Mouse (Mus musculus): ENCODE measurements around the gene Tnip1. TPM values are rescaled to one million over a fixed set of nuclear protein-coding genes. Genes with fewer than 3 reads are reported as not detected.

The Tnip1 gene
- polyA plus RNA-seq, 1 experiment from 2014 or later = 29.9 TPM

DNA sequence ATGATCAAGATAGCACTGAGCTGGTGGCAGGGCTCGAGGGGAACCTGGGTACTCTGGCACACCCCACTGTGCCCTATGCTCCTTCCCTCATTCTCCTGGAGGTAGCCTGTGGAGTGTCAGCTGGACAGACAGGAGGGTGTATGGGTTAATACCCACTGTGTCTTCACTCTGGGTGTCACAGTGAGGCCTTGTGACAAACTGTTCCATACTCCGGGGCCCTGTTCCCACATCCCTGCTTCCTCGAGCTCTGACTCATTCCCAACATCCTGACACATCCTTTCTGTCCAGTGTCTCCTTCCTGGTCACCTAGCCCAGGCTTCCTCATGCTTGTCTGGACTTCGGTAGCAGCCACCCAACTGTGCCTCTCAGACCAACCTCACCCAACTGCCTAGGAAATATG lies 56.3 kb downstream of the Tnip1 start:
- Histone ChIP-seq H3K4me1 (replicated peaks; ENCODE audit: control insufficient read depth, insufficient read depth, low read length) (peaks cover 12% of the 10 kb centered on the region; the same call in 1 of the 2 replicates), H3K4me3 (ENCODE audit: low read depth, low read length) (no peak overlapping the region), H3K27ac (ENCODE audit: low read depth, low read length) (peak overlapping the region; percentile 89), H3K9ac (ENCODE audit: low read depth, low read length) (peak overlapping the region; percentile 18; the same call in 1 of the 2 replicates), H3K27me3 (replicated peaks; ENCODE audit: control insufficient read depth, insufficient read depth, low read length) (no peaks in the 10 kb centered on the region), H3K9me3 (ENCODE audit: control insufficient read depth) (no peaks in the 10 kb centered on the region), H3K4me2 (replicated peaks; ENCODE audit: low read depth) (no peak overlapping the region), H3K36me3 (ENCODE audit: control insufficient read depth, insufficient read depth) (peaks cover 45% of the 10 kb centered on the region)
- TF ChIP-seq CTCF (IDR thresholded peaks at IDR 0.05; ENCODE audit: low read depth) = no peak
- 43% methylated on average over 4 of the region's 4 CpGs for WGBS
- peak; percentile 64 for ATAC-seq

GRCm38 (mm10) chr11:54905931-54906330 lies 56.8 kb downstream of the Tnip1 start:
- no peak for TF ChIP-seq CTCF (IDR thresholded peaks at IDR 0.05; ENCODE audit: low read depth)
- Histone ChIP-seq H3K4me2 (replicated peaks; ENCODE audit: low read depth) (peak overlapping the region; percentile 24; the same call in 1 of the 2 replicates), H3K27ac (ENCODE audit: low read depth, low read length) (peak overlapping the region; percentile 89), H3K27me3 (replicated peaks; ENCODE audit: control insufficient read depth, insufficient read depth, low read length) (no peaks in the 10 kb centered on the region), H3K36me3 (ENCODE audit: control insufficient read depth, insufficient read depth) (peaks cover 40% of the 10 kb centered on the region), H3K4me3 (ENCODE audit: low read depth, low read length) (no peak overlapping the region), H3K9me3 (ENCODE audit: control insufficient read depth) (no peaks in the 10 kb centered on the region), H3K4me1 (replicated peaks; ENCODE audit: control insufficient read depth, insufficient read depth, low read length) (peaks cover 12% of the 10 kb centered on the region; the same call in 1 of the 2 replicates), H3K9ac (ENCODE audit: low read depth, low read length) (peak overlapping the region; percentile 18; the same call in 1 of the 2 replicates)
- WGBS = 26% methylated on average over 4 of the region's 4 CpGs
- peak; percentile 59 for ATAC-seq

GRCm38 (mm10) chr11:54905086-54905485 lies 57.6 kb downstream of the Tnip1 start:
- peaks cover 12% of the 10 kb centered on the region; the same call in 1 of the 2 replicates for H3K4me1 ChIP-seq (replicated peaks; ENCODE audit: control insufficient read depth, insufficient read depth, low read length)
- 86% methylated on average over 3 of the region's 3 CpGs for WGBS
- H3K9ac ChIP-seq (ENCODE audit: low read depth, low read length) = peak overlapping the region; percentile 34; the same call in 1 of the 2 replicates
- no peaks in the 10 kb centered on the region for H3K9me3 ChIP-seq (ENCODE audit: control insufficient read depth)
- H3K4me2 ChIP-seq (replicated peaks; ENCODE audit: low read depth) = peak overlapping the region; percentile 79
- H3K4me3 ChIP-seq (ENCODE audit: low read depth, low read length) = no peak overlapping the region
- H3K36me3 ChIP-seq (ENCODE audit: control insufficient read depth, insufficient read depth) = peaks cover 31% of the 10 kb centered on the region
- ATAC-seq = no peak
- H3K27me3 ChIP-seq (replicated peaks; ENCODE audit: control insufficient read depth, insufficient read depth, low read length) = no peaks in the 10 kb centered on the region
- peak overlapping the region; percentile 89 for H3K27ac ChIP-seq (ENCODE audit: low read depth, low read length)
- no peak for TF ChIP-seq CTCF (IDR thresholded peaks at IDR 0.05; ENCODE audit: low read depth)

DNA sequence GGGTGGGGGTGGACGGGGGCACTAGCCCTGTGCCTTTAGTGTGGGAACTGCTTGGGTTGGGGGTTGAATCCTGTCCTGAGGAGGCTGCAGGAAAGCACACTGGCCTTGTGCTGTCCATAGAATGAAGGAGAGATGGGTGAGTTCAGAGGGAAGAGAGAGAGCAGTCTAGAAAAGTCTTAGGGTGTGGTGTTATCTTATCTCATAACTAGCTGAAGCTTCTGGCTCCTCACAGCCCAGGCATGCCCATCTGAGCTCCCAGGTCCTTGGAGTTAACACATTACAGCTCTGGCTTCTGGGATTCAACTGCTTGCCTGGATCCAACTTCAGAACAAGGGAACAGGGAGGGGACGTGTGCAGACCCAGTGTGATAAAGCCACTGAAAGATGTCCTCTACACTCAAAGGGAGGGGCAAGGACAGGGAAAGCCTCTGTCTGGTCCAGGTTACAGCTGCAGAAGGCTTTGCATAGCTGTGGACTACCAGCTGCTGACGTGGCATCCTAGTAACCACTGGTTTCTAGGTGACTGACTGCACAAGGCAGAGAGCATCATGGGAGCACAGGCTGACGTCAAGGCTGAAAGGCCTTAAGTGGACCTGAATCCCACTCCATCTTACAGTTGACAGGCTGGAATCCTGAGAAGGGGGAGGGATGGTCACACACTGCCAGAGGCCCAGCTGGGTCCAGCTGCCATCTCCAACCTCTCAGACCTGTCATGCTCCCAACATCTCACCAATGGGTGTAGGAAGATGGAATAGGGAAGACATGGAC lies 58.6 kb downstream of the Tnip1 start:
- WGBS = 31% methylated on average over 4 of the region's 4 CpGs
- peak overlapping the region; percentile 79 for H3K4me2 ChIP-seq (replicated peaks; ENCODE audit: low read depth)
- H3K4me1 ChIP-seq (replicated peaks; ENCODE audit: control insufficient read depth, insufficient read depth, low read length) = peaks cover 12% of the 10 kb centered on the region; the same call in 1 of the 2 replicates
- peak; percentile 32 for ATAC-seq
- peaks cover 22% of the 10 kb centered on the region for H3K36me3 ChIP-seq (ENCODE audit: control insufficient read depth, insufficient read depth)
- H3K27ac ChIP-seq (ENCODE audit: low read depth, low read length) = peak overlapping the region; percentile 89
- no peak for TF ChIP-seq CTCF (IDR thresholded peaks at IDR 0.05; ENCODE audit: low read depth)
- H3K4me3 ChIP-seq (ENCODE audit: low read depth, low read length) = peak overlapping the region; percentile 61
- H3K27me3 ChIP-seq (replicated peaks; ENCODE audit: control insufficient read depth, insufficient read depth, low read length) = no peaks in the 10 kb centered on the region
- H3K9ac ChIP-seq (ENCODE audit: low read depth, low read length) = peak overlapping the region; percentile 34
- no peaks in the 10 kb centered on the region for H3K9me3 ChIP-seq (ENCODE audit: control insufficient read depth)

DNA sequence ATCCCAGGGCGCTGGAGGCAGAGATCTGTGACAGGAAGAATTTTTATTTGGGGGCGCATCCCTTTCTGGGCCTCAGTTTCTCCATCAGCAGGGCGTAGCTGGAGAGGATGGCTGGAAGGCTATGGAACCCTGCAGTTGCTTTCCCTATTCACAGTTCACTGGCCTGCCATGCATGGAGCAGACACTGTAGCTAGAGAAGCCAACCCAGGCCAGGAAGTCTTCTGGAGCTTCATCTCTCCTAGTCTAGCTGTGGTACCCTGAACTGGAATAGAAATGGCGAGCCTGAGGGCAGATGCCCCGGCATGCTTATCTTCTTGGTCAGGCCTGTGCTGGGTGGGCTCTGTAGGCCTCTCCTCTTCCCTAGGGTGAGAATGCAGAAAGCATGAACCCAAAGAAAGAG lies 59.4 kb downstream of the Tnip1 start:
- WGBS = 70% methylated on average over 5 of the region's 5 CpGs
- no peak for ATAC-seq

More for the DNA sequence above, 59.4 kb downstream of the Tnip1 start:
- Histone ChIP-seq H3K27me3 (replicated peaks; ENCODE audit: control insufficient read depth, insufficient read depth, low read length) (no peaks in the 10 kb centered on the region), H3K27ac (ENCODE audit: low read depth, low read length) (peak overlapping the region; percentile 89), H3K9me3 (ENCODE audit: control insufficient read depth) (no peaks in the 10 kb centered on the region), H3K4me2 (replicated peaks; ENCODE audit: low read depth) (peak overlapping the region; percentile 79), H3K9ac (ENCODE audit: low read depth, low read length) (peak overlapping the region; percentile 66), H3K36me3 (ENCODE audit: control insufficient read depth, insufficient read depth) (peaks cover 14% of the 10 kb centered on the region), H3K4me3 (ENCODE audit: low read depth, low read length) (peak overlapping the region; percentile 61), H3K4me1 (replicated peaks; ENCODE audit: control insufficient read depth, insufficient read depth, low read length) (peaks cover 12% of the 10 kb centered on the region; the same call in 1 of the 2 replicates)
- TF ChIP-seq CTCF (IDR thresholded peaks at IDR 0.05; ENCODE audit: low read depth) = no peak
